Mouse (Mus musculus) T-cell, adult 2 months (primary cell): Measurements from ENCODE around the gene Gm21970.
"Not testable (repeated sequence)": the region's sequence is repeated elsewhere in the genome, so short reads cannot be mapped to it uniquely, and the experiment has no call there.

Experiments used
- DNase-seq: peaks from one replicate; pipeline ENCODE4 v3.0.0; 2022; ENCODE audit warnings: low spot score

The Gm21970 gene

DNA sequence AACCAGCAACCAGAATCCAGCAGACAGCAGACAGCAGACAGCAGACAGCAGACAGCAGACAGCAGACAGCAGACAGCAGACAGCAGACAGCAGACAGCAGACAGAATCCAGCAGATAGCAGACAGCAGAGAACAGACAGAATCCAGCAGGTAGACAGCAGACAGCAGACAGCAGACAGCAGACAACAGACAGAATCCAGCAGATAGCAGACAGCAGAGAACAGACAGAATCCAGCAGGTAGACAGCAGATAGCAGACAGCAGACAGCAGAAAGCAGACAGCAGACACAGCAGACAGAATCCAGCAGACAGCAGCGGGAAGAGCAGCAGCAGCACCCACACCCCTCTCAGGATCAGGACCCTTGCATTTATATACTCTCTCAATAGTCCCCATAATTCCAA lies 47.1 kb downstream of the Gm21970 start:
- not testable (repeated sequence) for DNase-seq

DNA sequence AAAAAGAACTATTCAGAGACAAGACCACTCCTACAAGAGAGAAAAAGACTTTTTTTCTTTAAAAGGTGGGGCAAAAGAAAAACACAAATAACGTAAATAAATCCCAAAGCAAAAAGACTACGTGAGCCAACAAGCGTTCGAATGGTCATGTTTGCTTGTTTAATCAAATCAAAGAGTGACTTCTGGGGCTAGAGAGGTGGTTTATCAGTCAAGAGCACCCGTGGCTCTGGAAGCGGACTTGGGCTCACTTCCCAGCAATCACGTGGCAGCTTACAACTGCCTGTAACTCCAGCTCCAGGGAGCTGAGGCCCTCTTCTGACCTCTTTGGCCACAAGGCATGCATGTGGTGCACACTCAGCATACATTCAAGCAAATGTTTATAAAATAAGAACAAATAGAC lies 49.8 kb downstream of the Gm21970 start:
- DNase-seq = no peak

DNA sequence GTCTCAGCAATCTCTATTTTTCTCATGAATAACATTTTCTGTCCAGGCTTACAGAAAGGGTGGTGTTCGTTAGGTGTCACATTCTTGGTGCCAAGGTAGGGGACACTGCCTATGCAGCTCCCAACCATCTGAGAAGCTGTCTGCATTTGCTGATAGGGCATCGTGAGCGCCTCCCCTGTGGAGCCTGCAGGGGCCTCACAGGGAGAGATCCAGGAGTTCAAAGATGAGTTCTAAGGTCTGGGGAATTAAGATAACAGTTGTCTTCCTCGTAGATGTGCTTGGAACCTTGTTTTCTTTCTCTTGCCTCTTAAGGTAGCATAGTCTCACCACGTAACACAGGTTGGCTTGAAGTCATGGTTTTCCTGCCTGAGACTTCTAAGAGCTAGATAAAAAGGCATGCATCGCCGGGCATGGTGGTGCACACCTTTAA lies 50.3 kb downstream of the Gm21970 start:
- DNase-seq = peak; percentile 52

DNA sequence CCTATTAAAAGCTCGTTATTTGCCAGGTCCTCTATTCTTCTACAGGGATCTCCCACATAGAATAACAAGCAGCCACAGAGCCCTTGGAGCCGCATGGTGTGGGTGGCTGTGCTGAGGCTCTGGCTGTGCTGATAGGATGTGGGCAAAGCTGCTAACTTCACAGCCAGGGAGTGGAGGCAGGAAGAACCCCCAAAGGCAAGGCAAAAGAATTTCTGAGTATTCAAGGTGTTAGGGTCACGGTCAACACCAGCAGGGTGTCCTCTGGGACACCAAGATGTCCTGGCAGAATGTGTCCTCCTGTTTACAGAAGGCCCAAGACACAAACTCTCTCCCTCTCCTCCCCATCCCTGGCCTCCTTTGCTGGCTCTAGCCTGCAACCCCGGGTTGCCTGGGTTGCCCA lies 50.9 kb downstream of the Gm21970 start:
- DNase-seq = peak; percentile 79

DNA sequence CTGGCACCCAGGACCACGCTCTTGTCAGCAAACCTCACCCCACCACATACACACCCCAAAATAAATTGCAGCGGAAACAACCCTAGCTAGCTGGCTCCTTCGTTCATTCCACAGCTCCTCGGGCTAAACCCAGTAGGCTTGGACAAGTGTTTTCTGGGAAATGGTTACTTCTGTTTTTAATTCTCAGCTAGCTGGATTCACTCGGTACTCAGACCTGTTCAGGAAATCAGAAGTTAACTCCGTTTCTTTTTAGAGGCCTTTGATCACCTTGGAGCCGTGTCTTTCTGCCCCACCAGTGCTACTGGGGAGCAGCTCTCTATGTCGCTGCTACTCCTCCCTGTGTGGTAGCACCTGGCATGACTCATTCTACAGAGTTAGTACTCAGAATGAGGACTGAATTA lies 51.7 kb downstream of the Gm21970 start:
- DNase-seq = peak; percentile 69

DNA sequence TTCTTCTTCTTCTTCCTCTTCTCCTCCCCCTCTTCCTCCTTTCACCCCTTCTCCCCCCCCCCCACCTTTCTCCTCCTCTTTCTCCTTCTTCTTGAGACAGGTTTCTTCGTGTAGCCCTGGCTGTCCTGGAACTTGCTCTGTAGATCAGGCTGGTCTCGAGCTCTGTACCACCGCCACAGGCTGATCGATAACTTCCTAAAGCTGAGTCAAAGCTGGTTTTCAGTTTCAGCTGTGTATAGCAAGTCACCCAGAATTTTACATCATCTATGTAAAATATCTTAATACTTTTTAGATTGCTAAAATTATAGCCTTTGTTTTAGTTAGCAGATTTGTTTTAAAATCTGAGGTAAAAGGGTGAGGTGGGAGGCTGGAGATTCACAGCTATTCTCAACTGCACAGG lies 53.3 kb downstream of the Gm21970 start:
- no peak for DNase-seq

DNA sequence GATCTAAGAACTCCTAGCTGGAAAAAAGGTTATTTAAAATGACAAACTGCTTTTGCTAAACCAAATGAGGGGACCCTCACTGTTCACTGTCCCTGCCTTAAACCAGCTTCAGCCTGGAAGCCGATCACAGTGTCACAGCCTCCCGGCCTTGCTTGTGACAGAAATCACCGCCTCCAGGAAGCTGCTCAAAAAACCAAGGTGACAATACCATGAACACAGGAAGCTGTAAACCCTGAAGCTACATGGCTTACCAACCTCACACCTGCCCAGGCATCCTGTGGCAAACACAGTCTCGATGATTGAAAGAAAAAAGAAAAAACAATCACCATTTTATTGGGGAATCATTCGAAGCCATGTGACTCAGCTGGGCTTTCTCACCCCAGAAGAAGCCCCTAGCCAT lies 54.0 kb downstream of the Gm21970 start:
- DNase-seq = peak; percentile 85

DNA sequence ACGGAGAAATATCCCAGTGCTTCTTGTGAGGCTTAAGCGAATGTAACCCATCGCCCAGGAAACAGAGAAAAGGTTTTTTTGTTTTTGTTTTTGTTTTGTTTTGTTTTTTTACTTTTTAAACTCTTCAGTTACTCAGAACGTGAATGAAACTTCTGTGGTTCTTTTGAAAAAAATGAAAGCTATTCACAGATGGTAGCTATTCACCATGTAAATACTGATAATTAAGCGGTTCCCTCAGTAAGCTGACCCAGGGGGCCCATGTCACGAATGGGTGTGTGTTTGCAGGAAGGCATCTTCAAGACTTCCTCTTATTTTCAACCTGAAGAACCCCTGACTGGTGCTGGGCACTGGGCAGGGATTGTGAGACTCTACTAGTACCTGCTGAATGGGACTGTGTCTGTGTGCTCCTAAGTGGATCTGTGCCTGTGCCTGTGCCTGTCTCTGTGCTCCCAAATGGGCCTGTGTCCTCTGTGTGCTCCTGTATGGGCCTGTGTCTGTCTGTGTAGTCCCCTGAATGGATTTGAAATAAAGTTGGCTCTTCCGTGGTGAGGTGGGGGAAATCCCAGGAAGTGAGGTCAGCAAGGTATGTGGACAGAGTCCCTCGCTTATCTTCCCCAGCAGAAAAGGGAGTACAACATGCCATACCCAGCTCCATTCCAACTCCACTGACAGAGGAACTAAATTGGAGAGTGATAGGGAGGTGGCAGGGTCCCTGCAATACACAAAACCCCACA lies 55.4 kb downstream of the Gm21970 start:
- no peak for DNase-seq

DNA sequence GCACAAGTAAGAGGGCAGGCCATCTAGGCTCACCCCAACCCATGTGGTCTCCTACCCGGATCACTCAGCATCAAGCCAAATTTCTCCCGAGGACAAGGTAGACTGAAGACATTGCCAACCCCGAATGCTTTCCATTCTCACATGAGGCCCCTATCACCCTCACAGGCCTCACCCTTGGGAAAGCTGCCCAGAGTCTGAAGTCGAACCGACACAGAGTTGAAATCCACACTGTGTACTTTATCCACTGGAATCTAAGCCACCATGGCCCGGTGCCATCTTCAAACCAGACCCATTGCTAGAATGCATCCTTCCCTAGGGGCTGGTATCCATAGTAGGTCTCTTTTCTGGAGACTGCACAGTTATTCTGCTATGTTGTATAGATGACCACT lies 56.0 kb downstream of the Gm21970 start:
- no peak for DNase-seq

DNA sequence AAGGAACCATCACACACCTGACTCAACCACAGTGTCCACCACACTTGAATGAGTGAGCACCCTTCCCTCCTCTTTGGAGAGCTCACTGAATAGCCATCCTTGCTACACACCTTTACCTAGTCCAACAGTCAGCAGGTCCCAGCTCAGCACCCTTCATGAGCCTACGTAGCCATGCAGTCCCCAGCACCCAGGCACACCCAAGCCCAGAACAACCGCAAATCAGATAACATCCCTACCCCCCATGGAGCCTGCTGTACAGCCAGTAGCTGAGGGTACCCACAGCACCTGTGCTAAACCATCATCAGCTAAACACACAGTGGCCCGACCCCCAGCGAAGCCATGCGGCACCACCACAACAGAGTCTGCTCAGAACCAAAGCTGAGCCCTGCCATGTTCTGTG lies 56.6 kb downstream of the Gm21970 start:
- DNase-seq = peak; percentile 61

DNA sequence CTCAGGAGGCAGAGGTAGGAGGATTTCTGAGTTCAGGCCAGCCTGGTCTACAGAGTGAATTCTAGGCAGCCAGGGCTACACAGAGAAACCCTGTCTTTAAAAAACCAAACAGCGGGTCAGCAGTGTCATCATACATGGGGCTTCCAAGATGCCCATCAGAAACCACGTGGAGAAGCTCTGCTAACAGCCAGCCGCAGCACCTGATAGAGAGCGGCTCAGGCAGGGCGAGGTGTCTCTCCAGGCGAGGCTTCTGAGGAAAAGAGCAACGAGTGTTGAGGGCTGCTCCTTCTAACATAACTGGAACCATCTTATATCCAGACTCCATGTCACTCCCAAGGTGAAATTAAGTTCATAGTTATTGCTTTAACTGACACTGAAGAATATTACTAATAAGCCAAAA lies 57.4 kb downstream of the Gm21970 start:
- DNase-seq = no peak

DNA sequence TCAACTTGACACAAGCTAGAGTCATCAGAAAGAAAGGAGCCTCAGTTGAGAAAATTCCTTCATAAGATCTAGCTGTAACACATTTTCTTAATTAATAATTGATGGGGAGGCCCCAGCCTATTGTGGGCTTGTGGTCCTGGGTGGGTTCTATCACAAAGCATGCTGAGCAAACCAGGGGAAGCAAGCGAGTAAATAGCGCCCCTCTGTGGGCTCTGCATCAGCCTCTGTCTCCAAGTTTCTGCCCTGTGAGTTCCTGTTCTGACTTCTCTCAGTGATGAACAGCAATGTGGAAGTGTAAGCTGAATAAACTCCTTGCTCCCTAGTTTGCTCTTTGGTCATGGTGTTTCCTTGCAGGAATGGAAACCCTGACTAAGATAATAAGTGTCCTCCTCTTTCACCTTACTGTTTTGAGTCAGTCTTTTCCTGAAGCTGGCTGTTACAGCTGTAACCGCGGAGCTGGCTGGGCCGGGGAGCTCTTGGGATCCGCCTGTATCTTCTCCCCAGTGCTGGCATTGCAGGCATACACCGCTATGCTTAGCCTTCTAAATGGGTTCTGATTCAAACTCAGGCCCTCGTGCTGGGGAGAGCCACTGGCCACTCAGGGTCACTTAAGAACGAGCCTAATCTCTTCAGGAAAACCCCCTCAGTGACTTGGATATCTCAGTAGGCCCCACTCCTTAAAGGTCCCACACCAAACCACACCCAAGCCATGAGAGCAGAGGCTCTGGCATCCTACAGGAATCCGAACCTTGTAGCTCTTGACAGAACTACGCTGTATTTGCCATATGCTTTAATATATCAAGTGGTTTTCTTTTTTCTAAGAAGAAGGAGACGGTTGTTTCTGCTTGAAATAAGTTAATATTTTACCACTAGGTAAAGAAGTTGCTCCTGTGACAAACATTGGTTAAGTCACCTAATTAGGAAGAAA lies 58.9 kb downstream of the Gm21970 start:
- DNase-seq = no peak

DNA sequence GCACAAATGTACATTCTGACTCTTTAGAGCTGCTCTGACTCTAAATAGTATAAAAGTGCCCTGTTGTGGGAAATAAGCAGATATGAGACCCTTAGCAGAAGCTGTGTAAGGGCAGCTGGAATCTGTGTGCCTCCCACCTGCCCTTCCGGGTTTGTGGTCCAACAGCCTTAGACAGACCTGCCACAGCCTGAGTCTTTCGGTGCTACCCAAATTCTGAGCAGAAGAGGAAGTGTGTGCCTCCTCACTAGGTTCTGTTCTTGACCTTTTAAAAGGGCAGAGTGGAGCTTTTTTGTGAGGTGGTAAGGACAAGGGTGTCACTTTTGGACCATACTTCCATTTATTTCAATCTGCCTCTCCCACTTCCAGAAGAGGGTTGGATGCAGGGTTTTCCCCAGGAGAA lies 60.4 kb downstream of the Gm21970 start:
- DNase-seq = no peak

DNA sequence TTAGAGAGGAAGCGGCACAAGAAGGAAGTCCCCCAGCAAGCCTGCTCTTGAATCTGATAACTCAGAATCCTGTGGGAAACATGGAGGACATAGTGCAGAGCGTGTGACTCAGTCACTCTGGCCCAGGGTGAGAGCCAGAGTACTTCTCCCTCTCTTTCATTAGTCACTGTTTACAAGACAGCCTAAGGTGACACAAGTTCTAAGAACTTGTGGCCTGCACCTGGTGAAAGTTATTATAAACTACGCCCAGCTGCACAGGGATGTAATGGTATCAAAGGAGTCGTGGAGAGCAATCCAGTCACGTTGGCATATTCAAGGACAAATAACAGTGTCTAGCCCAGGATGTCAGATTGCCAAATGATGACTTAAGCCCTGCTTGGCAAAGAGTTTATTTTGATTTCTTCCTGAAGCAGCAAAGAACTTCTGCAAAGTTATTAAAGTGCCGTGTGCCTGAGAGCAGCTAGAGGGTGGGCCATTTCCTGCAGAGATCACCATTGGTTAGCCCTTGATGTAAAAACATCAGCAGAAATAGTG lies 60.9 kb downstream of the Gm21970 start:
- DNase-seq = no peak

DNA sequence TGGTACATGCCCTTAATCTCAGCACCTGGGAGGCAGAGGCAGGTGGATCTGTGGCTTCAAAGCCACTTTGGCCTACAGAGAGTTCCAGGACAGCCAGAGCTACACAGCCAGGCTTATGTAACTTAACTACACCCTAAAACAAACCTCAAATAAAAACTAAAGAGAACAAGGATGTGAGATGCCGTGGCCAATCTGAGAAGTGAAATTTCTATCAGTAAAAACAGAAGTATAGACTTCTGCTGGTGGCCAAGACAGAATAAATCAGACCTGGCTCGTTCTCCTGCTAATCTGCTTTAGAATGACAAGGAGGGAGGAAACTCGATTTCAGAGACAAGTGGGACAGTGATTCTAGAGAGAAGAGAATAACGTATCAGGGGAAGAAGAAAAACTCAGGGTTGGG lies 64.3 kb downstream of the Gm21970 start:
- no peak for DNase-seq

DNA sequence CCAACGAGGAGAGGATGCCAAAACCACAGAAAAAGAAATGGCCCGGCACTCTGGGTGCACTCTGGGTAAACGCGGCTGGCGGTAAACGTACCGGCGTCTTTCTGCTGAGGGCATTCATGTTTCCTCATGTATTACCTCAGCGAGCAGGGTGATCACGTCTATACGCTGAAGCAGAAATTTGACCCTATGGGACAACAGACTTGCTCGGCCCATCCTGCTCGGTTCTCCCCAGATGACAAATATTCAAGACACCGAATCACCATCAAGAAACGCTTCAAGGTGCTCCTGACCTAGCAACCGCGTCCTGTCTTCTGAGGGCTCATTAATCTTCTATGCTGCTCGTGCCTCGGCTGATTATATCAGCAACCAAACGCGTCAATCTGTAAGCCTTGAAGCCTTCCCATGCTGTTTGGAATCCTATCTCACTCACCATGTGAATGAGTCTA lies 66.8 kb downstream of the Gm21970 start:
- DNase-seq = peak; percentile 83

DNA sequence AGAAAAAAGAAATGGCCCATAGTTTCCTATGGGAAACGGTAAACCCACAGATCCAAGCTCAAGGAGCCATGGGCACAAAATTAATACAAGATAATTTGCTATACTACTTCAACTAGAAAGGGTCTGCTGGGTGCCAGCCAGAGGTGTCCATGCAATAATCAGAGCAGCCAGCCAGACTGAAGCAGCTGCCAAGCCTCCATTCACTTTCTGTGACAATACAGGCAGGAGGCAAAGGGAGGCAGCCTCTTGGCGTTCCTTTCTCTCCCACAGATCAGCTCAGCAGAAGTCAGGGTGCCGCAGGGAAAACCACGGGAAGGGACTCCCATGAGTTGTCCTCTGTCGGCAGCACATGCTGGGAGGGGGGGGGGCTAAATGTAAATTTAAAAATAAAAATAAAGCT lies 67.5 kb downstream of the Gm21970 start:
- DNase-seq = no peak

DNA sequence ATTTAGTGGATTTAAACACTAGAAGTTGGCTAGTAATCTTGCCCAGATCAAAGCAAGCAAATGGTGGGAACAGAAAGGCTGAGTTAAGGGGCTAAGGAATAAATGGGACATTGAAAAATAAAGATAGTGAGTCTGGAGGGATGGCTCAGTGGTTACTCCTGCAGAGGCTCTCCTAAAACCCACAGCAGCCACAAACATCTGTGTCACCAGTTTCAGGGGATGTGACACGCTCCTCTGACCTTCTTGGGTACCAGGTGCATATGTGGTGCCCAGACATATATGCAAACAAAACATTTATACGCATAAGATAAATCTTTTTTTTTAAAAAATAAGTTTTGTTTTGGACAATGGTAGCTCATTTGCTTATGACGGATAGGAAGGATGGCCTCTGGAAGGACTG lies 67.9 kb downstream of the Gm21970 start:
- no peak for DNase-seq

DNA sequence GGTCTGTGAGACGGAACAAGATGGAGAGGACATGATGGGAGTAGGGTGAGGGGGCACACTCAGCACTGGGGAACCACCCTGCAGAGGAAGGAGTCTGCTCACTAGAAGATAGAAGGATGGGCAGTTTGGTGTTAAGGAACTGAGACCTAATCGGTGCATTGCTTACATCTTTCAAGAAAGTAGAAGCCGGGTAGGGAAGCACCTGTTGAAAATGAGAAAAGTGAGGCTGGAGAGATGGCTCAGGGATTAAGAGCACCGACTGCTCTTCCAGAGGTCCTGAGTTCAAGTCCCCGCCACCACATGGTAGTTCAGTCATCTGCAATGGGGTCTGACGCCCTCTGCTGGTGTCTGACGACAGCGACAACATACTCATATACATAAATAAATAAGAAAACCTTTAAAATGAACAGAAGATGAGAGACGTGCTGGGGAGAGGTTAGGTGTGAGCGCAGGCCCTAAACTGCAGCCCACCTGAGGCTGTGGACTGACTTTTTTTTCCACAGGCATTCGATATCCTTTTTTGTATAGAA lies 68.4 kb downstream of the Gm21970 start:
- DNase-seq = no peak

DNA sequence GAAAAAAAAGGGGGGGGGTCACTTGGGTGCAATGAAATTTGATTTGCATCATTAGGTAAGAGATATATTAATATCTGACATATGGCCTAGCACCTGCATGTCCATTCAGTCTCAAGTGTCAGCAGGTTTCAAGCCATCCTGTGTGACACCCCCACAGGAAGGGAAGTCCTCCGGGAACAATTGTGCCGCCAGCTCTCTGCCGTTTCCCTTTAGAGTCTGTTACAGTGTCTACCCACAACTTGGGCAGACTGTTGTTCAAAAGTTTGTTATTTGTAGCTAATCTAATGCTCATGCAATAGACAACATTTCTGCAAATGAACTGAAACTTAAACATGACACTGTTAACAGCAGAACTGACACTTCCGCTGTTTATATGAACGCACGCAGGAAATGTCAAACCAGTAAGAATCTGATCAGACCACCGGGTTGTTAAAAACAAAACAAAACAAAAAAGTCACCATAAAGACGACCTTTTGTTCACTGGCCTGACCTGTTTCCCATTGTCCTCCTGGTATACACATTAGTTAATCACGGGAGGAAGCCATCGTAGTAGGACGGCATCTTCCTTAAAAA lies 69.6 kb downstream of the Gm21970 start:
- DNase-seq = no peak

DNA sequence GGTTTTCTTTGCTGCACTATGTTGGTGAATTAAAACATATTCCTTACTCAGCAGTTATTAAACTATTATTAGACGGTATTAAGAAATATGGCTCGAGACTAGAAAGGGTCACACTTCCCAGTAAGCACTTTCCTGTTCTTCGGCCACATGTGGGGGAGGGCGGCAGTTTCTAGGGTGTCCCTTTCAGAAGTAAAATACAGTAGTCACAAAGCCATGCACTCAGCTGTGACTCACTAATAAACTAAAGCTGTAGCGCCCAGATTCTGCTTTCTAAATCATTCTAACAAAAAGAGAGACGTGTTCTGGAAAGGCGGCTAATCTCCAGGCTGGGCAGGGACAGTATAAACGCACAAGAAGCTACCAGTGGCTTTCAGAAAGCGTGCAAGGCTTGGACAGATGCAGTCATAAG lies 70.3 kb downstream of the Gm21970 start:
- DNase-seq = no peak

DNA sequence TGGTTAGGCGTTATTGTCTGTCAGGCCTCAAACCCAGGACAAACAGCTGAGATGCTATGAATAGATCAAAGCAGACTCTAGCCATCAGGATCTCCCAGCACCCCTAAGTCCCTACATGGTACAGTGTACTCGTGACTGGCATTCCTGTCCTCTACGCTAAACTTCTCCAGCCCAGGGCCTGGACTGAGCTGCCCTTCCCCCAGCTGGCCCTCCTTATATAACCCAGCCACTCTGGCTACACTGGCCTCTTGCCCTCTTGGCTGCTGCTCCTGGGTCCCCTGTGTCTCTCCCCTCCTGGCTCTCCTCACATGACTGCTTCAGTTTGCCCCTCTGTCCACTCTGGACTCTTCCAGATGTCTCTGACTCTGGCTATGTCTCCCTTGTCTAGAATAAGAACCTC lies 71.1 kb downstream of the Gm21970 start:
- DNase-seq = no peak
